Mouse (Mus musculus) heart, embryonic 16.5 days (tissue): ENCODE measurements at regions not wholly inside any gene's neighbourhood (a gene's known extent, or its start where the extent isn't known, plus 50 kb on each side); places are given as distances from the start of the nearest gene placed in this dataset.

Source experiments
- ATAC-seq: fragments of 200-750 bp; cut with Nextera tagmentation; replicated peaks from 2 replicates; pipeline ENCODE4 v1.8.0; 2017; ENCODE audit warnings: moderate number of reproducible peaks; ENCODE audit not compliant: insufficient read depth, low FRiP score; ENCODE audit errors: extremely low read depth
- H3K27ac ChIP-seq: fragments of 300-500 bp; sonication (generic); 2 replicates; pipeline ENCODE4 v1.5.1; 2014; ENCODE audit warnings: mild to moderate bottlenecking, low read length, control low read depth, moderate library complexity
- H3K27me3 ChIP-seq: fragments of 300-500 bp; sonication (generic); 2 replicates; pipeline ENCODE4 v1.6.1; 2014; ENCODE audit warnings: low read length, mixed read lengths; ENCODE audit not compliant: control insufficient read depth, insufficient read depth
- H3K36me3 ChIP-seq: fragments of 300-500 bp; sonication (generic); 2 replicates; pipeline ENCODE4 v1.6.1; 2014; ENCODE audit not compliant: control insufficient read depth, insufficient read depth
- H3K4me1 ChIP-seq: fragments of 300-500 bp; sonication (generic); 2 replicates; pipeline ENCODE4 v1.6.1; 2014; ENCODE audit warnings: low read length, mixed read lengths; ENCODE audit not compliant: control insufficient read depth, insufficient read depth
- H3K4me2 ChIP-seq: fragments of 300-500 bp; sonication (generic); 2 replicates; pipeline ENCODE4 v1.6.1; 2014; ENCODE audit warnings: low read depth, mild to moderate bottlenecking, control low read depth, low read length
- H3K4me3 ChIP-seq: fragments of 300-500 bp; sonication (generic); 2 replicates; pipeline ENCODE4 v1.5.1; 2014; ENCODE audit warnings: mild to moderate bottlenecking, control low read depth, low read length
- H3K9ac ChIP-seq: fragments of 300-500 bp; sonication (generic); 2 replicates; pipeline ENCODE4 v1.6.1; 2014; ENCODE audit warnings: low read length, control low read depth
- H3K9me3 ChIP-seq: fragments of 300-500 bp; sonication (generic); replicated peaks from 2 replicates; pipeline ENCODE4 v1.6.1; 2016; ENCODE audit warnings: low read length; ENCODE audit not compliant: control insufficient read depth
- WGBS: fragments of 180-500 bp; shearing (Covaris S2); extraction: QIAGEN DNeasy Blood & Tissue Kit; methylation state at CpG from one replicate; pipeline ENCODE4 v1.1.7; 2014; 5-methylcytosine and 5-hydroxymethylcytosine counted together

DNA sequence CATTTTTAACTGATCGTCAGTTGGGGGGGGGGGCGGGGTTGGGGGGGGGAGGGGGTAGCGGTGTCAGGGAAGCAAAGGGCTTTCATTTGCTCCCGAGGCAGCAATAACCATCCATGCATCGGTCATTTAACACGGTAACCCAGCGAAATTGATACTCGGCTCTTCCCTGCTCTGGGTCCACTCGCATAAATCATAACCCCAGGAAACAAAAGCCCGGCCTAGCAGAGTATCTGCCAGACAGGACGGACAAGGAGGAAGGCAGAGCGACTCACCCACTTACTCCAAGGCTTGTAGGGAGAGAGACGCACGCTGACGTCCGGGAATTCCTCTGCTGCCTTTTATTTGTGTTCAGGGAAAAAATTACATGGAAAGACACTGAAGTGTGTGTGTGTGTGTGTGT is 319.5 kb downstream of the Gm45692 start:
- Histone ChIP-seq H3K4me1 (no peaks in the 10 kb centered on the region), H3K9me3 (no peaks in the 10 kb centered on the region), H3K4me2 (no peak overlapping the region), H3K4me3 (no peak overlapping the region), H3K27me3 (no peaks in the 10 kb centered on the region), H3K36me3 (no peaks in the 10 kb centered on the region), H3K9ac (no peak overlapping the region), H3K27ac (no peak overlapping the region)
- WGBS = 61% methylated on average over 16 of the region's 16 CpGs
- no peak for ATAC-seq

DNA sequence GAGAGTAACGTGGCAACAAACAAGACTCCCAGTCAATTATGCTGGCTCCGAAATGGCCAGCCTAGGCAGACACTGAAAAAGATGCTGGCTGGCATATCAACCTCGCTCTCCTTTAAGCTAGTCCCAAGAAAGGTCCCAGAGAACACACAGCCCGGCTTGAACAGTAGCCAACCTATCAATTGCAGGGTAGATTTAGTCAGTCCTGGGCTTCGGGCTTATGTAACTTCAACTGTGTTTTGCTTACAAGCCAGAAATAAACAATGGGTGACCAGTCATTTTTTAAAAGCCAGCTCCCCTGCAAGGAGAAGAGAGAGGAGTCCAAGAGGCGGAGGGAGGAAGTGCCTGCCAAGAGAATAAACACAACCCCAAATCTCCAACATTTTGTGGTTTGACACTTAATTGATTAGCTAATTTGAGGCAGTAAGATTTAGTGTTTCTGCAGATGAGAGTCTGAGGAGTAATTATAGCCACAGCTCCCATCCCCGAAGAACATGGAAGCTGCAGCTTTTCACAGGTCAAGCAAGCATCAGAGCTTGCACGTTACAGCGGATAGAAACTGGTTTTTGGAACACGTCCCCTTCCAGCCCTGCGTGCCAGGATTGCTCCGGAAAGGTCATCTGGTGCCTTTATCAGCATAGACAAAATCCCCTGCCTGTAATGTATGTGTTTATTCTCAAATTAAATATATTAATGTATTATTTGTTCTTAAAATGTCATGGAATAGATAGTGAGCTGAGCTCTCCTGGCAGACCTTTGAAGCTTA is 322.1 kb downstream of the Gm45692 start:
- Histone ChIP-seq H3K9ac (no peak overlapping the region), H3K27ac (no peak overlapping the region), H3K4me1 (no peaks in the 10 kb centered on the region), H3K9me3 (no peaks in the 10 kb centered on the region), H3K27me3 (no peaks in the 10 kb centered on the region), H3K4me2 (no peak overlapping the region), H3K4me3 (no peak overlapping the region), H3K36me3 (no peaks in the 10 kb centered on the region)
- no peak for ATAC-seq
- WGBS = 58% methylated on average over 12 of the region's 12 CpGs

DNA sequence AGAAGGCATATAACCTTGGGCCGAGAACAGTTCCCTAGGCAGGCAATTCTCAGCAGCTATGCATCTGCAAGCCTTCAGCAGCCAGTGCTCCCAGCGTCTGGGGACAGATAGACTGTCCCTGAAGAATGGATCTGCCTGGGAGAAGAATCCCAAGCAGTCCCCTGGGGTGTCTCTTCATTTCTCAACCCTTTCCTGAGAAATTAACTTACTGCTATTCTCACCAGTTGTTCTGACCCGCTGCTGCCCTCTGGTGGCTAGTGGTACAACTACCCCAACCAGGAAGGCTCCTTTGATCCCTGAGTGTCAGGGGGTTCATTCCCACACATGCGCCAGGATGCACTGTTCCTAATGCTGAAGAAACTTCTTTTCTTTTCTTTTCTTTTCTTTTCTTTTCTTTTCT is 323.7 kb downstream of the Gm45692 start:
- Histone ChIP-seq H3K4me1 (no peaks in the 10 kb centered on the region), H3K4me2 (no peak overlapping the region), H3K9me3 (no peaks in the 10 kb centered on the region), H3K4me3 (no peak overlapping the region), H3K36me3 (no peaks in the 10 kb centered on the region), H3K27ac (no peak overlapping the region), H3K27me3 (no peaks in the 10 kb centered on the region), H3K9ac (no peak overlapping the region)
- no peak for ATAC-seq
- WGBS = 42% methylated on average over 4 of the region's 4 CpGs

DNA sequence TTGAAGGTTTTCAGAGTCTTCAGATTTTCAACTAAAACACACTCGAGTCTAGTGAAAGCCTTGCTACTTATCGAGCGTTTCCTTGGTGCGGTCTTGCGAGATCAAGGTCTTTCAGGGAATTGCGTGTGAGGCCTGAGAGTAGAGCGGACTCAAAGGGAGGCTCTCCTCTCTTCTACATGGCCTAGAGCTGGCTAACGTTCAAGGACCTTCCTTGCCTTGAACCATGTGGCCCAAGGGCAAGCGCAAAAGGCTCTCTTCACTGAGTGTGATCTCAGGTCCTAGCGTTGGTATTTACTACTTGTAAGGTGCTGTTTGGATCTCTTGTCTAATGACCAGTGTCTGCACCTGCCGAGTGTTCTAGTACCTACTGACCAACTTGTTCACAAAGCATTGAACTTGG is 324.4 kb downstream of the Gm45692 start:
- H3K4me3 ChIP-seq = no peak overlapping the region
- H3K4me1 ChIP-seq = no peaks in the 10 kb centered on the region
- no peak overlapping the region for H3K9ac ChIP-seq
- 86% methylated on average over 11 of the region's 11 CpGs for WGBS
- no peaks in the 10 kb centered on the region for H3K27me3 ChIP-seq
- no peak overlapping the region for H3K4me2 ChIP-seq
- ATAC-seq = no peak
- no peak overlapping the region for H3K27ac ChIP-seq
- no peaks in the 10 kb centered on the region for H3K9me3 ChIP-seq
- no peaks in the 10 kb centered on the region for H3K36me3 ChIP-seq

DNA sequence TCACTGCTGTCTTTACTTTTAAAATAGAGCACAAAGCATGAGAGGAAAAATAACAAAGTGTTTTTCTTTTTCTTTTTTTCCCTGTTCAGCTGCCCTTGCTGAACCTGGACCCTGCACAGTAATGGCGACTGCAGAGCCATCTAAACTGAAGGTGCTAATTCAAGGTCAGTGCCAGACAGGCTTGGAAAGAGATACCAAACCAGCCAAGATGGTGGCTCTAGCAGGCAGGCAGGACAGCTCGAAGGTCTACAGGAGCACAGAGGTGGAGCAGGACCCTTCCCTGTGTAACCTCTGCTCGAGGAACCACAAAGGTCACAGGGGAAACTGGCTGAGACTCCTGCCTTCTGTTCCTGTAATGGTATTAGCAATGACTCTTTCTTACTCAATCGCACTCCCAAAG is 326.7 kb downstream of the Gm45692 start:
- no peaks in the 10 kb centered on the region for H3K9me3 ChIP-seq
- WGBS = 73% methylated on average over 4 of the region's 4 CpGs
- H3K36me3 ChIP-seq = no peaks in the 10 kb centered on the region
- no peak overlapping the region for H3K4me2 ChIP-seq
- no peak for ATAC-seq
- no peak overlapping the region for H3K27ac ChIP-seq
- no peaks in the 10 kb centered on the region for H3K27me3 ChIP-seq
- no peak overlapping the region for H3K9ac ChIP-seq
- no peaks in the 10 kb centered on the region for H3K4me1 ChIP-seq
- no peak overlapping the region for H3K4me3 ChIP-seq

DNA sequence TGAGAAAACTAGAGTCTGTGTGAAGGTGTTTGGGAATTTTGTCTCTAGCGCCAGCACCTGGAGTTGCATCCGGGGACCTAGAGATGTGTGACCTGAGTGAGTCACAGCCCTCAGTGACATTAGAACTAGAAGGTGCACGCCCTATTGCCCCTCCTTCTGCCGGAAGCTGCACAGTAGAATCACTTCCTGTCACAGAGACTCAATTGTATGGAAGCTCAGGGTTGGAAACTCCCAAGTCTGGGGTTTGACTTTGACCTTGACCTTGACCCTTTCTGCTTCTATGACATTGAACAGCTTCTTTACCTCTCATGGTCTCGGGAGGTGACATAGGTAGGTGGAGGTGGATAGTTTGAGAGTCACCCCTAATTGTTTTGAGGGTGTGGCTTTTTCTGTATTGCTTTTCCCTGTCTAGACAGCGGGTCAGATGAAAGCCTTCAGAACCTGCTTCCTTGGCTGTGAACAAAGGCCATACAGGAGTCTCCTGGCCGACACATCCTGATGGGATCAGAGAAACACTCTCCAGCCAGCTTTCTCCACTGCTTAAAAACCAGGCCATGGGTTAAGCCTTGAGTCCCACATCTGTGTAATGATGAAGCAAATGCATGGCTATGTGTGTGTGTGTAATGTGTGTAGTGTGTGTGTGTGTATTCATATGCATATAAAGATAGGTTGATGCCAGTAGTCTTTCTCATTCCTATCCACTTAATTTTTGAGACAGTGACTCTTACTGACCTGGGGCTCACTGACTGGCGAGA is 328.7 kb downstream of the Gm45692 start:
- 76% methylated on average over 8 of the region's 8 CpGs for WGBS
- H3K9me3 ChIP-seq = no peaks in the 10 kb centered on the region

DNA sequence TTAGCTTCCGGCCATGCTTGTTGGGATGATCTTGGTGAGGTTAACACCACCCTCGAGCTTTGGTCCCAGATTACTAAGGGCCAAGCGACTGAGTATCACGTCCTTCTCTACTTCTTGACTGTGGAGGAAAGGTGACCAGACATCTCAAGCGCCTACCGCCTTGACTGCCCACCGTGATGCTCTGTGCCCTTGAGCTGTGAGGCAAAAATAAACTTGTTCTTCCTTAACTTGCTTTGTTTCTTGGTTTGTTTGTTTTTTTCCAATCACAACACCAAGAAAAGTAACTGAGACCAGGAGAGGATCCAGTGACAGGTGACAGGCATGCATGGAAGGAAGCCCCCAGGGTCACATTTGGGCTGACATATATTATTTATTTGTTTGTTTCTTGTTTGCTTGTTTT is 330.0 kb downstream of the Gm45692 start:
- no peak overlapping the region for H3K4me3 ChIP-seq
- H3K27ac ChIP-seq = no peak overlapping the region
- no peak overlapping the region for H3K4me2 ChIP-seq
- no peaks in the 10 kb centered on the region for H3K27me3 ChIP-seq
- no peaks in the 10 kb centered on the region for H3K9me3 ChIP-seq
- H3K36me3 ChIP-seq = no peaks in the 10 kb centered on the region
- H3K9ac ChIP-seq = no peak overlapping the region
- H3K4me1 ChIP-seq = no peaks in the 10 kb centered on the region
- 91% methylated on average over 7 of the region's 7 CpGs for WGBS
- ATAC-seq = no peak

More for the DNA sequence above, 328.7 kb downstream of the Gm45692 start:
- H3K9ac ChIP-seq = no peak overlapping the region
- no peaks in the 10 kb centered on the region for H3K4me1 ChIP-seq
- no peak overlapping the region for H3K4me3 ChIP-seq
- H3K4me2 ChIP-seq = no peak overlapping the region
- no peaks in the 10 kb centered on the region for H3K36me3 ChIP-seq
- H3K27ac ChIP-seq = no peak overlapping the region
- no peaks in the 10 kb centered on the region for H3K27me3 ChIP-seq
- ATAC-seq = no peak

DNA sequence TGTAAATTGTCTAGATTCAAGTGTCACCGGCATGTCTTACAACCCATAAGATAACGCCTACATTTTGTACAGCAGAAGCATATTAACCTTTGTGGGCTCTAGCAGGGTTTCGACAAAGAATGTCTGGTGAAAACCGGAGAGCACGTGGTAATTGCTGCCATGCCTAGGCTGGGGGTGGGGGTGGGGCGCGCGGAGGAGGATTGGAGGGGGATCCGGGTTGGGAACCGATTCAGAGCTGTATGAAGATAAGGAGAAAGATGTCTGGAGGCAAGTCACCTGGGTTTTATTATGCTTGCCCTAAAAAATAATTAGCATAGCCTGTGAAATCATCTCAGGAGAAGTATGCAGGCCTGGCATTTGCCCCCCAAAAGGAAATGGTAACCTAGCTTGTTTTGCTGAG is 331.2 kb downstream of the Gm45692 start:
- no peak overlapping the region for H3K4me2 ChIP-seq
- no peaks in the 10 kb centered on the region for H3K36me3 ChIP-seq

DNA sequence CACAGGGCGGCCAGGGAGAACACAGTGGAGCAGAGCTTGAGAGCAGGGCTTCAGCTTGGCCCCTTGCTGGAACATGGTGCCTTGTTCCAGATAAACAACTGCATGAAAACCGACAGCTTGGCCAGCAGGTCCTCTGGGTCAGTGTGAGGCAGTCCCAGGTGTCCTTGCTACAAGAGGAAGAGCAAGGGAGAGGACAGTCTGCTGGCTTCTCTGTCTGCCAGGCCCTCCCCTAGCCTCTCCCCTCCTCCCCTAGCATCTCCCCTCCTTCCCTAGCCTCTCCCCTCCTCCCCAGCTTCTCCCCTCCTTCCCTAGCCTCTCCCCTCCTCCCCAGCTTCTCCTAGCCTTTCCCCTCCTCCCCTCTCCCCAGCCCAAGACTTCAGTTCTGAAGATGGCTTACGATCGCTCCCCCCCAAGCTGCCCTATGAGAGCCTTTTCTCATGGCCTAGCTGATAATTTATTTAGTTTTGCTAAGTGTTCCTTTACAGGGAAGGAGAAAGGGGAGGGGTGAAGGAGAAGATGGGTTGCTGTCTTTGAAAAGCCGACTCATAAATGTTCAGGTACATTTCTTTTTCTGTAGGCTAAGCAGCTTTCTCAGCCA is 333.7 kb downstream of the Gm45692 start:
- H3K9ac ChIP-seq = no peak overlapping the region
- no peak for ATAC-seq
- 65% methylated on average over 5 of the region's 5 CpGs for WGBS
- H3K36me3 ChIP-seq = no peaks in the 10 kb centered on the region
- H3K4me2 ChIP-seq = no peak overlapping the region
- no peaks in the 10 kb centered on the region for H3K9me3 ChIP-seq
- H3K4me1 ChIP-seq = no peaks in the 10 kb centered on the region
- no peak overlapping the region for H3K4me3 ChIP-seq
- no peaks in the 10 kb centered on the region for H3K27me3 ChIP-seq
- no peak overlapping the region for H3K27ac ChIP-seq

More for the DNA sequence above, 331.2 kb downstream of the Gm45692 start:
- Histone ChIP-seq H3K4me3 (no peak overlapping the region), H3K9me3 (no peaks in the 10 kb centered on the region), H3K4me1 (no peaks in the 10 kb centered on the region), H3K9ac (no peak overlapping the region), H3K27me3 (no peaks in the 10 kb centered on the region), H3K27ac (no peak overlapping the region)
- WGBS = 58% methylated on average over 10 of the region's 10 CpGs
- ATAC-seq = no peak
